Mouse (Mus musculus): Measurements from ENCODE around the gene Rab37.

DNA sequence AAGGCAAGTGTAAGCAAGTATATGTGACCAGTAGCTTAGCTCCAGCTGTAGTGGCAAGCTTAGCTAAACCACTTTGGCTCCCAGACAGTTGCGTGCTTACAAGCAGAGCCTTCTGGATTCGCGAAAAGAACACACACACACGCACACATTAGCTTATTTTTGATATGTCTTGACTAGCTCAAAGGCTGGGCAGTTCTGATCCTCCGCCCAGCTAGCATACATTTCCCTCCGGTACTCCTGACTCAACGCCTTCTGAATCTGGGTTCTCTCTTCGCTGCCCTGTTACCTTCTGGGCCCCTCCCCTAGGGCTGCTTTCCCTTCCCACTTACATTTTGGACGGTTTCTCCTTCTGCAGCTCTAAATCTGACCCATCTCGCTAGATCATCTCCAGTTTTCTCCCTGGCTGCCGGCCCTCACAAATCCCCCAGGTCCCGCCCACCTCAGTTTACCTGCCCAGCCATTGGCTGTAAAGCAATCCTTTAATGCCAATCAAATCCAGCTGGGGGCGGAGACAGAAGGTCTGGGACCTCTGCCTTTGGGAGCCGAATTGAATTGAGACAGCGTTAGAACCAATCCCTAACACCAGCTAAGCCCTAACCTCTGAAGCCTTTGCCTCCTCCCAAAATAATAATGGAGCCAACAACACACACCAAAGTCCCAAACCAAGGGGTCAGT is 60.7 kb downstream of the Rab37 start:
- TF ChIP-seq CTCF (conservative IDR thresholded peaks at IDR 0.05; ENCODE audit: low read length) (no peak), POU5F1 (IDR thresholded peaks at IDR 0.05; ENCODE audit: borderline replicate concordance, low read length) (no peak), NANOG (IDR thresholded peaks at IDR 0.05; ENCODE audit: borderline replicate concordance, low read length) (no peak)

Measured in E14TG2a.4 (cell line).